Mouse (Mus musculus) heart, embryonic 10.5 days (tissue): ENCODE measurements around the gene Prpsap1. TPM values are rescaled to one million over a fixed set of nuclear protein-coding genes. Genes with fewer than 3 reads are reported as not detected.

Source experiments
- DNase-seq: peaks from one replicate; pipeline ENCODE4 v3.0.0-alpha.2; 2017; ENCODE audit warnings: low spot score
- H3K27ac ChIP-seq: fragments of 300-500 bp; sonication (generic); 2 replicates; pipeline ENCODE4 v1.5.1; 2016; ENCODE audit warnings: mild to moderate bottlenecking
- H3K27me3 ChIP-seq: fragments of 300-500 bp; sonication (generic); 2 replicates; pipeline ENCODE4 v1.6.1; 2016; ENCODE audit warnings: mild to moderate bottlenecking; ENCODE audit not compliant: poor library complexity, insufficient read depth, severe bottlenecking
- H3K36me3 ChIP-seq: fragments of 300-500 bp; sonication (generic); 2 replicates; pipeline ENCODE4 v1.6.1; 2016; ENCODE audit warnings: mild to moderate bottlenecking, moderate library complexity
- H3K4me1 ChIP-seq: fragments of 300-500 bp; sonication (generic); 2 replicates; pipeline ENCODE4 v1.6.1; 2016; ENCODE audit warnings: mild to moderate bottlenecking
- H3K4me3 ChIP-seq: fragments of 300-500 bp; sonication (generic); 2 replicates; pipeline ENCODE4 v1.5.1; 2016; ENCODE audit warnings: mild to moderate bottlenecking, moderate library complexity
- H3K9me3 ChIP-seq: fragments of 300-500 bp; sonication (generic); 2 replicates; pipeline ENCODE4 v1.6.1; 2016; ENCODE audit warnings: mild to moderate bottlenecking, moderate library complexity
- WGBS: fragments of 180-500 bp; shearing (Covaris S2); methylation state at CpG from one replicate; pipeline ENCODE4 v1.1.7; 2016; 5-methylcytosine and 5-hydroxymethylcytosine counted together
- polyA plus RNA-seq: library from polyadenylated mRNA; unstranded; fragments of >200 nt; fragmentation: Nextera tagmentation; extraction: Ambion mirVana; gene quantifications from 2 replicates; pipeline ENCODE4 v1.2.1, GENCODE M21; 2016

Prpsap1 gene
- polyA plus RNA-seq, 1 experiment from 2014 or later = 142 TPM

DNA sequence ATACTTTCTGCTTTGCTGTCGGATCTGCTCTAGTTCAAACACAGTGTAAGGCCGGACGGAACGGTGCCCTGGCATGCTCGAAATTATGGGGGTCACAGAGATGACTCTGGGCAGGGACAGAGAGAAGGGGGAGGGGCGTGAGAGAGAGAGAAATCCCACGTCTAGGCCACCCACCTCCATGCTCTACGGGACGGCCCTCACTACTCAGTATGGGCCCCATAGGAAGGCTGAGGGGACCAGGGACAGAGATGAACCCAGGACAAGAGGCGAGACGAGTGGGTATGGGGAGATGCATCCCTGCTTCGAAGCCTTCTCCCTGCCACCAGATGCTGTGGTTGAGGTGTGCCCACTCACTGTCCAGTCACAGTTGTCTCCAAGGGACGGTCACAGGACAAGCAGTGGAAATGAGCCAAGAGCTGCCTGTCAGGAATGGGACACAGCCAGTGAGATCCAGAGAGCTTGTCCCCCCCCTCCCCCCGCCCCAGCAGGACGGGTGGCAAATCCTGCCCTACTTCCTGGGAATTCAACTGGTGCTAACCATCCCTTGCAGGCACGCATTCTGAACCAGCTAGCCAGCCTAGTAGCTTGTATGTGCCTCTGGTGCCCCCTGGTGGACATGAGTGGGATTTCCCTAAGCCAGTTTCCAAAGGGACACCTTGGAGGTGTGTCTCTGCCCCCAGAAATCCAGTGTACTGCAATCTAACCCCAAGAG lies 48.2 kb downstream of the Prpsap1 start:
- Histone ChIP-seq H3K4me1 (peaks cover 35% of the 10 kb centered on the region), H3K9me3 (no peaks in the 10 kb centered on the region), H3K36me3 (no peaks in the 10 kb centered on the region), H3K27ac (peak overlapping the region; percentile 2; the same call in 1 of the 2 replicates), H3K27me3 (peaks cover 25% of the 10 kb centered on the region), H3K4me3 (no peak overlapping the region)
- 23% methylated on average over 16 of the region's 16 CpGs for WGBS
- peak; percentile 95 for DNase-seq

GRCm38 (mm10) chr11:116443935-116444334 lies 50.1 kb downstream of the Prpsap1 start:
- Histone ChIP-seq H3K27ac (no peak overlapping the region), H3K9me3 (no peaks in the 10 kb centered on the region), H3K4me1 (peaks cover 52% of the 10 kb centered on the region), H3K27me3 (peaks cover 25% of the 10 kb centered on the region), H3K4me3 (no peak overlapping the region), H3K36me3 (peaks cover 8% of the 10 kb centered on the region)
- no peak for DNase-seq
- WGBS = 80% methylated on average over 6 of the region's 6 CpGs

DNA sequence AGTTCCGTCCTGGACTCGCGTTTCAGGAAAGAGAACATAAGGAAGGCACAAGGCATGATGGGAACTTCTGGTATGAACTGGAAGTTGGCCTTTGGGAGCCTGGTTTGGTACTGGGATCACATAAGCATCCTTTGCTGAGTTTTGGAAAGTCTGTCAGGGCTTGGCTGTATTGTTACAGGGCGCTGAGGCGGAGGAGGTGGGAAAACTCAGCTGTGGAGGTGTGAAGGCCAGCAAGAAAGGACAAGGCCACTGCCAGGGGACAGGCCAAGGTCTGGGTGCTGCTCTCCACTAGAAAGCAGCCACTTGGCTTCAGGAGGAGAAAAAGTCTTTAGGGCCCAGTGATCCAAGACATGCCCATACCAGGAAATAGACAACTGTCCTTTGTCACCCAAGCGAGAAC lies 50.7 kb downstream of the Prpsap1 start:
- no peak overlapping the region for H3K4me3 ChIP-seq
- H3K27me3 ChIP-seq = peaks cover 22% of the 10 kb centered on the region
- peaks cover 52% of the 10 kb centered on the region for H3K4me1 ChIP-seq
- 87% methylated on average over 6 of the region's 6 CpGs for WGBS
- DNase-seq = no peak
- H3K36me3 ChIP-seq = peaks cover 10% of the 10 kb centered on the region
- H3K9me3 ChIP-seq = no peaks in the 10 kb centered on the region
- 0 out of 2 replicates have a peak overlapping the region, but pooled peaks have one; percentile 3 for H3K27ac ChIP-seq

DNA sequence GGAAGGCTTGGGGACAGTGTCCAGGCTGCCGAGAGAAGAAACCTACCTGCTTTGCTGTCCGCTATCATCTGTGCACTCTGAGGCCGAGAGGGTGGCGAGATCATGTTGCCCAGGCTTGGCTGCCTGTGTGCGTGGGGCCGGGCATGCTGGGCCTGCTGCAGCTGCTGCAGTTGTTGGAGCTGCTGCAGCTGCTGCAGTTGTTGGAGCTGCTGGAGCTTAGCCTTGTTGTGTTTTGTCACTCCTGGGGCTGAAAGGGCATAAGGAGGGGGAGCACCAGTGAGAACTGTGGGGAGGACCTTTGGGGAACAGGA lies 51.2 kb downstream of the Prpsap1 start:
- Histone ChIP-seq H3K27ac (0 out of 2 replicates have a peak overlapping the region, but pooled peaks have one; percentile 3), H3K27me3 (peaks cover 17% of the 10 kb centered on the region), H3K4me3 (no peak overlapping the region), H3K4me1 (peaks cover 52% of the 10 kb centered on the region), H3K9me3 (no peaks in the 10 kb centered on the region), H3K36me3 (peaks cover 10% of the 10 kb centered on the region)
- 62% methylated on average over 6 of the region's 6 CpGs for WGBS
- no peak for DNase-seq

DNA sequence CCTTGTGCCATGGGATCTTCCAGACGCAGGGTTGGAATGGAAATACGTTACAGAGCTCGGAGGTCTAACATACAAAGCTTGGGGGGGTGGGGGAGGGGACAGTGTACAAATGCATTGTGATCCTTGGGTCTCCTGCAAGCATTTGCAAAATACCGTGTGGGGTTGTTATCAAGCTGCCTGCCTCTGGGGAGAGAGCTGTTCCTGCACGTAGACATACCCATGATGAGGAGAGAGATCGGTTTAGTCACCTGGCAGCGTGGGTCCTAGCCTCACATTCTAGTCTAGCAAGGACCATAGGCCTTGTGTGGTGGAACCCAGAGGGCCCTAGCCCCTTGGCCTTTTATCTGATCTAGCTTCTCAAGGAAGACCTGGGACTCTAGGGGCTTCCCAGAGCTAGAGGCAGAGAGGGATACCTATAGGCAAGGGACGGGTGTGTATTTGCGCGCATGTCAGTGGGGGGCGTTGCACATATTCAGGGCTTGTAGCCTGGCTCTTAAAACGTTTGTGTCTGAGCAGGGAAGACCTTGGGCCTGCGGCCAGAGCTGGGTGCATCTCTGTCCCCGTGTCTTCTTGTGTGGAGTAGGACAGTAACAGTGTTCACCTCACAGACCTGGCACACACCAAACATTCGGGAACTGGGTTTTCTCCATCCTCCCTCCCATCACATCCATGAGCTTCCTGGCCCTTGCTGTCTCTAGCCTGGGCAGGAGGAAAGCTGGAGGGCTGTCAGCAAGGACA lies 51.7 kb downstream of the Prpsap1 start:
- 0 out of 2 replicates have a peak overlapping the region, but pooled peaks have one; percentile 3 for H3K27ac ChIP-seq

DNA sequence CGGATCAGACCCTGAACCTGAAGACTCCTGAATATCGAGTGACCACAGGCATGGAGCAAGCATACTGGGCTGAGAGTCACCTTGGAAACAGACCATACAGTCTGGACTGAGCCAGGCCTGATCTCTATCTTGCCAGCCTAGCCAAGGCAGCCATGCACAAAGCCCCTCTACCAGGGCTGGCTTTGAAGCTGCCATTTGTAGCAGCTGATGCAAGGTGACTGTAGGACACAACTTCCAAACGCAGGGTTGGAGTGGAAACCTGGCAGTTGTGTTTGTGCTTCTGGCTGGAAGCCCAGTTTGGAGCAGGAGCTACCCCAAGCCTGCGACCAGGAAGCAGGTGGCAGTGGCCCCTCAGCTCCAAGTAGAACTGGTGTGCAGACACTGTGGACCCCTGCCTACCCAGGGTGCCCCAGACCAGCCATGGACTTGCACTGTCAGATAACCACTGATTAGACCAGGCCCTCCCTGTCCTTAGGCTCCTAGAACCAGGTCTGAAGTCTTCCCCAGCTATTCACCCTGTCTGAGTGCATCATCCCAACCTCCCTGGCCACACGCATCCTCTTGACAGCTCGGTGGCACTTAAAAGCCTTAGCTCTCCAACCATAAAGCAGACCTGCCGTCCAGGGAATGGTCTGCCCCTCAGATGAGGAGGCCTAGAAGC lies 53.5 kb downstream of the Prpsap1 start:
- Histone ChIP-seq H3K4me3 (no peak overlapping the region), H3K36me3 (peaks cover 30% of the 10 kb centered on the region), H3K9me3 (no peaks in the 10 kb centered on the region), H3K27me3 (no peaks in the 10 kb centered on the region), H3K27ac (no peak overlapping the region), H3K4me1 (peaks cover 67% of the 10 kb centered on the region)
- WGBS = 79% methylated on average over 7 of the region's 7 CpGs
- no peak for DNase-seq

More for the DNA sequence above, 51.7 kb downstream of the Prpsap1 start:
- DNase-seq = no peak
- WGBS = 74% methylated on average over 15 of the region's 15 CpGs
- Histone ChIP-seq H3K4me1 (peaks cover 58% of the 10 kb centered on the region), H3K36me3 (peaks cover 15% of the 10 kb centered on the region), H3K27me3 (peaks cover 12% of the 10 kb centered on the region), H3K4me3 (no peak overlapping the region), H3K9me3 (no peaks in the 10 kb centered on the region)

DNA sequence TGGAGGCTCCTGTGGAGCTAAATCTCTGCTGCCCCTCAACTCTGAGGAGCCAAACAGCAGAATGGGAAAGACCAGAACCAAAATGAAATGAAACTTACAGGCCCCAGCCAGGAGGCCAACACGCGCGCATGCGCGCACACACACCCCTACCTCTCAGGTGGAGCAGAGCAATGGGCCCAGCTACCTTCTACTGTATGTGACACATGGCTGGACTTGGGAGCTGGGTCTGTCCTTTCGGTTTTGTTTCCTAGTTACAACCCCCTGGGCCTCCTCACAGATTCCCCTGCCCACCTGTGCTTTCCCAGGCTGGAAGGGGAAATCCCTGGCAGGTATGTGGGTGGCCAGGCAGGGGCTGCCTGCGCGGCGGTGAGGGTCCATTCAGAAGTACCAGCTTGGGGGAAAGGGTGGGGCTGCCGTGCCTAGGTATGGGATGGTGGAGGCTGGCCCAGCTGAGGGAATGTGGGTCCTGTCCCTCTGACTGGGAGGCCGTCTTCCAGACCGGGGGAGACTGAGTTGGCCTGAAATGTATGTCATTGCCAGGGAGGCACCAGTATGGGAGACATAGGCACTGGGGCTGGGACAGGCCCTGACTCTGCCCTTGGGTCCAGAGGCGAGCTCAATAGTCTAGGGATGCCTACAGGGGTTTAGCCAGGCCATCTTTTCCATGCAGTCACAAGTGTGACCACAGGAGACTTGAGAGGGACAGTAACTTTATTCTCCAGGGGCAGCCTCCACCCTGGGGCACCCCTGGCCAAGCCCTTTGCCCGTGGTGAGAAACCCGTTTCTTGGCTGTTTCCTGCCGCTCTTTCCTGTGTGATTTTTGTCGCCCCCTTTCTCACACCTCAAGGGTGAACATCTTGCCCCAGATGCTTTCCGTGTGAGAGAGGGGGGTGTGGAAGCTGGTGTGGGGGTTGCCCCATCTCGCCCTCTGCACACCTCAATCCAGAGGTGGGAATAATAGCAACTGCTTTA lies 54.4 kb downstream of the Prpsap1 start:
- H3K9me3 ChIP-seq = no peaks in the 10 kb centered on the region
- no peak overlapping the region; the same call in 1 of the 2 replicates for H3K27ac ChIP-seq
- H3K36me3 ChIP-seq = peaks cover 30% of the 10 kb centered on the region
- no peaks in the 10 kb centered on the region for H3K27me3 ChIP-seq
- no peak overlapping the region for H3K4me3 ChIP-seq
- peaks cover 64% of the 10 kb centered on the region for H3K4me1 ChIP-seq
- 86% methylated on average over 19 of the region's 19 CpGs for WGBS
- no peak for DNase-seq

- Histone ChIP-seq H3K4me3 (peak overlapping the region; percentile 44), H3K27me3 (no peaks in the 10 kb centered on the region), H3K27ac (peak overlapping the region; percentile 98), H3K36me3 (peaks cover 30% of the 10 kb centered on the region), H3K4me1 (peaks cover 55% of the 10 kb centered on the region), H3K9me3 (no peaks in the 10 kb centered on the region)
- no peak for DNase-seq
- WGBS = 79% methylated on average over 11 of the region's 11 CpGs
These were observed 56.5 kb downstream of the Prpsap1 start for GRCm38 (mm10) chr11:116437541-116437940.

GRCm38 (mm10) chr11:116436725-116437331 lies 57.2 kb downstream of the Prpsap1 start:
- no peaks in the 10 kb centered on the region for H3K9me3 ChIP-seq
- H3K4me1 ChIP-seq = peaks cover 48% of the 10 kb centered on the region
- H3K27me3 ChIP-seq = no peaks in the 10 kb centered on the region
- WGBS = 22% methylated on average over 4 of the region's 4 CpGs
- H3K4me3 ChIP-seq = peak overlapping the region; percentile 44
- no peak for DNase-seq
- H3K27ac ChIP-seq = peak overlapping the region; percentile 98
- peaks cover 30% of the 10 kb centered on the region for H3K36me3 ChIP-seq

DNA sequence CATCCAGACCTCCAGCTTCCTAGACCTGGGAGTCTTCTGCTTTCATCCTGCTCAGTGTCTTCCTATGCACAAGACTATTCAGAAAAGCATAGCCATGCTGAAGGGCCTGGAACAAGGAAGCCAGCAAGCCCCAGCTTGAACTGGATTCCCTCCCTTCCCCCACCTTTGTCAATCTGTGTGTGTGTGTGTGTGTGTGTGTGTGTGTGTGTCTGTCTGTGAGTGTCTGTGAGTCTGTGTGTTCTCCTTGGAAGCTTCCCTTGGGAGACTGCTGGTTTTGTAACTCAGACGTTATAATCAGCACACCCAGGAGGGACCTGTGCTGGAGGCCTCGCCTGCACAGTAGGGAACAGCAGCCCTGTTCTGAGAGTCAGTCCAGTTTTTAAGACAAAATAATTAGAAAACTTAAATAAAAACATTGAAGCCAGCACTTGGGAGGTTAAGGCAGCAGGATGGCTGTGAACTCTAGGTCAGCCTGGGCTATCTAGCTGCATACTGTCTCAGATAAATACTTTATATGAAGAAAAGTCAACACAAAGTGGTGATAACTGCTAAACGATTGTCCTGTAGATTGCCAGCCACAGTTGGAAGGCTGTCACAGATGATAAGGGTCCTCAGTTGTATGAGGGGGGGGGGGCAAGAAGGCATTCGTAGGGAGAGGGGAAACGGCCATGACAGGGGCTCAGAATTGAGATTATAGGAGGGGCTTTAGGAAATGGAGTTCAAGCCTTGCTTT lies 57.8 kb downstream of the Prpsap1 start:
- Histone ChIP-seq H3K27me3 (no peaks in the 10 kb centered on the region), H3K9me3 (no peaks in the 10 kb centered on the region), H3K27ac (peak overlapping the region; percentile 98), H3K36me3 (peaks cover 30% of the 10 kb centered on the region), H3K4me3 (peak overlapping the region; percentile 44), H3K4me1 (peaks cover 55% of the 10 kb centered on the region)
- WGBS = 20% methylated on average over 5 of the region's 5 CpGs
- no peak for DNase-seq

DNA sequence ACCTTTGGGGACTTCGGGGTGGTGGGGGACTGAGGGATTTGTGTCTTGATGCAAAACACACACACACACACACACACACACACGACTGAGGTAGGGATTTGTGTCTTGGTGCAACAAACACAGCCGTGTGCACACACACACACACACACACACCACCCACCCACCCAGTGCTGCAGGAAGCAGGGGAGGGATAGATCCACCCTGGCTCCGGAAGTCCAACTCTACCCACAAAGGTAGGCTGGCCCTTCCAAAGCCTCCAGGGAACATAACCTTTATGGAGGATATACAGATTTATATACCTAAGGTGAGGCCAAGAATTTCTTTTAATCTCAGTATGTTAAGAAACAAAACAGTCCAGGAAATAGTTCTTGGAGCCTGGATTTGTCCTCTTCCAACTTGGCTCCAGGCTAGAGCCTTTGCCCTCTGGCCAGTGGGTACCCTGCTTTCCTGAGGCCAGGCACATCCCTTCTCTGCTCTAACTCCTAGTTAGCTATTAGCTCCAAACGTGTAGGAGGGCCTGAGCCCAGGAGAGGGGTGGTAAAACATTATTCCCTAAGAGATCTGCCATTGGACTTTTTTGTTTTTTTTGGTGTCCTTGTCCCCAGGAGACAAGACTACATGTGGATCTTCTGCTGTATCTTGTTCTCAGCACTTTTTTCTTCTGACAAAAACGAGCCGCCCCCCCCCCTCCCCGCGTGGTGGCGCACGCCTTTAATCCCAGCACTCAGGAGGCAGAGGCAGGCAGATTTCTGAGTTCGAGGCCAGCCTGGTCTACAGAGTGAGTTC lies 58.8 kb downstream of the Prpsap1 start:
- no peak for DNase-seq

More for the DNA sequence above, 58.8 kb downstream of the Prpsap1 start:
- H3K9me3 ChIP-seq = no peaks in the 10 kb centered on the region
- H3K4me3 ChIP-seq = peak overlapping the region; percentile 97
- peak overlapping the region; percentile 98 for H3K27ac ChIP-seq
- WGBS = 53% methylated on average over 12 of the region's 12 CpGs
- no peaks in the 10 kb centered on the region for H3K27me3 ChIP-seq
- H3K4me1 ChIP-seq = peaks cover 54% of the 10 kb centered on the region
- H3K36me3 ChIP-seq = peaks cover 30% of the 10 kb centered on the region
